Mouse (Mus musculus): ENCODE data around the gene Ube2s. TPM values are rescaled to one million over a fixed set of nuclear protein-coding genes. Genes with fewer than 3 reads are reported as not detected.

The Ube2s gene
- total RNA-seq, 1 experiment from 2014 or later = 129 TPM

DNA sequence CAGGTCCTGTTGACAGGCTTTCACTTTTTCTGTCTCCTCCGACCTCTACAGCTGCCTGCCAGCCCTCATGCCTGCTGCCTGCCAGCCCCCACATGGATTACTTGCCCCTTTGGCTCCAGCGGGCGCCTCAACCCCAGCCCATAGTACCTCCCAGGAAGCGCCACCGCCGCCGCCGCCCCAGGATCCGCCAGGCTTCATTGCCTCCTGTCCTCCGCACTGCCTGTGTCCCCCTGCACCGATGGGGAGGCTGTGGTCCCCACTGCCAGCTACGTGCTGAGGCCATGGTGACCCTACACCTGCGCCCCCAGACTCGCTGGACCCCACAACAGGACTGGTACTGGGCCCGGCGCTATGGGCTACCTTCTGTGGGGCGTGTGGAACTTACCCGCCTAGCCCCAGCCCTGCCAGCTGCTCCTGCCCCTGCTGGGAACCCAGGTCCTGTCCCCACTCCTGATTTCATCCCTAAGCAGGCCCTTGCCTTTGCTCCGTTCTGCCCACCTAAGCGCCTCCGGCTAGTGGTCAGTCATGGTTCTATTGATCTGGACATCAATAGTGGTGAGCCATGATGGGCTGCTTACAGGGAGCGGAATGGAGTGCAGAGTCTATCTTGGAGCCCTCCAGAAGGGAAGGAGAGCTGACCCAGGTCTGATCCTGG lies 65.9 kb downstream of the Ube2s start:
- no peak for ATAC-seq (replicated peaks; ENCODE audit: insufficient number of reproducible peaks, low FRiP score, low TSS enrichment, poor library complexity, severe bottlenecking)

DNA sequence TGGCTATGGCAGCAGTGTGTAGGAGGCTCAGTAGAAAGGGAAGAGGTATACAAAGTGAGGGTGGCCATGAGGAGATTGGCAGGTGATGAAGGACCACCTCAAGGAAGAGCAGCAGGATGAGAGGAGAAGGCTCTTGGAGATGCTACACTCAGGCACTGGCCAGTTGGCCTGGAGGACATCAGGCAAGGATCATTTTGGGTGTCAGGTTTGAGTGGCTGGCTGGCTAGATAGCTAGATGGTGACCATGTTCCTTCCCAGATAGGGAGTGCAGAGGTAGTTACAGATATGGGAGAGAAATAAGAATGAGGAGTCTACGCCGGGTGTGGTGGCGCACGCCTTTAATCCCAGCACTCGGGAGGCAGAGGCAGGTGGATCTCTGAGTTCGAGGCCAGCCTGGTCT lies 67.5 kb downstream of the Ube2s start:
- no peak for ATAC-seq (replicated peaks; ENCODE audit: insufficient number of reproducible peaks, low FRiP score, low TSS enrichment, poor library complexity, severe bottlenecking)

Other genes starting within 250 kb of the Ube2s start
- 0.39 TPM in 1 of 3 replicates, not detected in the others for gene Ptprh, start 208.5 kb downstream of the Ube2s start, total RNA-seq (2017)
- 18.1 to 27.9 TPM (median 21.7 TPM) in 3 replicates for gene Tmem86b, start 181.2 kb downstream of the Ube2s start, total RNA-seq (2017)
- gene Ppp6r1, start 153.6 kb downstream of the Ube2s start, total RNA-seq (2017) = 101 to 191 TPM (median 127 TPM) in 3 replicates
- gene Hspbp1, start 127.5 kb downstream of the Ube2s start, total RNA-seq (2017) = 12.9 to 47.3 TPM (median 16.6 TPM) in 3 replicates
- not detected in 3 replicates for gene Brsk1, start 122.0 kb downstream of the Ube2s start, total RNA-seq (2017)
- 5.6 to 6.8 TPM (median 6.4 TPM) in 3 replicates for gene Tmem150b, start 87.3 kb downstream of the Ube2s start, total RNA-seq (2017)
- 25.1 to 60.4 TPM (median 38.0 TPM) in 3 replicates for gene Kmt5c, start 72.5 kb downstream of the Ube2s start, total RNA-seq (2017)
- 4.7 TPM in 1 of 3 replicates, not detected in the others for gene Cox6b2, start 59.5 kb downstream of the Ube2s start, total RNA-seq (2017)
- not detected in 3 replicates for gene Fam71e2, start 41.3 kb downstream of the Ube2s start, total RNA-seq (2017)
- gene Il11, start 29.7 kb downstream of the Ube2s start, total RNA-seq (2017) = not detected in 3 replicates
- not detected in 3 replicates for gene Tmem190, start 29.7 kb downstream of the Ube2s start, total RNA-seq (2017)
- 0.53 to 1.5 TPM (median 1.2 TPM) in 3 replicates for gene Tmem238, start 22.9 kb downstream of the Ube2s start, total RNA-seq (2017)
- gene Rpl28, start 19.7 kb downstream of the Ube2s start, total RNA-seq (2017) = 260 to 549 TPM (median 279 TPM) in 3 replicates
- gene Shisa7, start 32.1 kb upstream of the Ube2s start, total RNA-seq (2017) = 0.11 TPM in 1 of 3 replicates, not detected in the others
- gene Isoc2b, start 57.7 kb upstream of the Ube2s start, total RNA-seq (2017) = 7.1 to 45.7 TPM (median 35.7 TPM) in 3 replicates
- 4.5 to 8.4 TPM (median 7.9 TPM) in 3 replicates for gene Isoc2a, start 64.6 kb upstream of the Ube2s start, total RNA-seq (2017)
- gene Gm36210, start 93.9 kb upstream of the Ube2s start, total RNA-seq (2017) = not detected in 3 replicates
- 2.6 to 6.0 TPM (median 5.9 TPM) in 3 replicates for gene Zfp628, start 102.6 kb upstream of the Ube2s start, total RNA-seq (2017)
- 0.49 TPM in 1 of 3 replicates, not detected in the others for gene Nat14, start 109.4 kb upstream of the Ube2s start, total RNA-seq (2017)
- not detected in 3 replicates for gene Ssc5d, start 113.2 kb upstream of the Ube2s start, total RNA-seq (2017)
- gene Sbk2, start 151.8 kb upstream of the Ube2s start, total RNA-seq (2017) = not detected in 3 replicates
- not detected in 3 replicates for gene Sbk3, start 158.6 kb upstream of the Ube2s start, total RNA-seq (2017)
- 1.2 to 2.5 TPM (median 1.3 TPM) in 3 replicates for gene Zfp579, start 183.6 kb upstream of the Ube2s start, total RNA-seq (2017)
- 4.4 to 12.1 TPM (median 5.1 TPM) in 3 replicates for gene Zfp524, start 201.8 kb upstream of the Ube2s start, total RNA-seq (2017)
- 12.5 to 26.2 TPM (median 14.6 TPM) in 3 replicates for gene Fiz1, start 202.1 kb upstream of the Ube2s start, total RNA-seq (2017)
- not detected in 3 replicates for gene Gm44973, start 202.9 kb upstream of the Ube2s start, total RNA-seq (2017)
- 20.1 to 30.4 TPM (median 22.9 TPM) in 3 replicates for gene Zfp865, start 207.8 kb upstream of the Ube2s start, total RNA-seq (2017)
- not detected in 3 replicates for gene Ccdc106, start 208.0 kb upstream of the Ube2s start, total RNA-seq (2017)
- gene 4632433K11Rik, start 221.5 kb upstream of the Ube2s start, total RNA-seq (2017) = 1.4 to 1.5 TPM in 2 of 3 replicates, not detected in the other
- 3.0 to 3.8 TPM (median 3.1 TPM) in 3 replicates for gene Zfp784, start 225.9 kb upstream of the Ube2s start, total RNA-seq (2017)
- not detected in 3 replicates for gene Zfp580, start 238.9 kb upstream of the Ube2s start, total RNA-seq (2017)
- gene U2af2, start 249.6 kb upstream of the Ube2s start, total RNA-seq (2017) = 119 to 185 TPM (median 151 TPM) in 3 replicates